Mouse (Mus musculus) forebrain, embryonic 15.5 days (tissue): ENCODE results near the gene Atl2. TPM values are rescaled to one million over a fixed set of nuclear protein-coding genes. Genes with fewer than 3 reads are reported as not detected.

ENCODE experiments used
- ATAC-seq: fragments of 200-750 bp; cut with Nextera tagmentation; replicated peaks from 2 replicates; pipeline ENCODE4 v1.8.0; 2017; ENCODE audit warnings: mild to moderate bottlenecking, moderate TSS enrichment, moderate library complexity
- H3K27ac ChIP-seq: fragments of 300-500 bp; sonication (generic); replicated peaks from 2 replicates; pipeline ENCODE4 v1.5.1; 2015; ENCODE audit warnings: mild to moderate bottlenecking, inconsistent platforms
- H3K27me3 ChIP-seq: fragments of 300-500 bp; sonication (generic); 2 replicates; pipeline ENCODE4 v1.6.1; 2015; ENCODE audit warnings: inconsistent platforms
- H3K36me3 ChIP-seq: fragments of 300-500 bp; sonication (generic); 2 replicates; pipeline ENCODE4 v1.6.1; 2015; ENCODE audit warnings: mild to moderate bottlenecking, inconsistent platforms
- H3K4me1 ChIP-seq: fragments of 300-500 bp; sonication (generic); 2 replicates; pipeline ENCODE4 v1.6.1; 2015; ENCODE audit warnings: inconsistent platforms
- H3K4me2 ChIP-seq: fragments of 300-500 bp; sonication (generic); replicated peaks from 2 replicates; pipeline ENCODE4 v1.6.1; 2015; ENCODE audit warnings: mild to moderate bottlenecking, inconsistent platforms
- H3K4me3 ChIP-seq: fragments of 300-500 bp; sonication (generic); 2 replicates; pipeline ENCODE4 v1.5.1; 2015; ENCODE audit warnings: mild to moderate bottlenecking, inconsistent platforms
- H3K9ac ChIP-seq: fragments of 300-500 bp; sonication (generic); replicated peaks from 2 replicates; pipeline ENCODE4 v1.6.1; 2015; ENCODE audit warnings: mild to moderate bottlenecking, inconsistent platforms
- H3K9me3 ChIP-seq: fragments of 300-500 bp; sonication (generic); 2 replicates; pipeline ENCODE4 v1.6.1; 2016; ENCODE audit warnings: inconsistent platforms
- WGBS: fragments of 180-500 bp; shearing (Covaris S2); methylation state at CpG from one replicate; pipeline ENCODE4 v1.1.7; 2015; ENCODE audit warnings: mixed read lengths; 5-methylcytosine and 5-hydroxymethylcytosine counted together
- polyA plus RNA-seq: library from polyadenylated mRNA; unstranded; fragments of >200 nt; fragmentation: Nextera tagmentation; extraction: Ambion mirVana; gene quantifications from 2 replicates; pipeline ENCODE4 v1.2.1, GENCODE M21; 2015

Gene Atl2
- polyA plus RNA-seq, 1 experiment from 2014 or later, result 35.4 TPM

DNA sequence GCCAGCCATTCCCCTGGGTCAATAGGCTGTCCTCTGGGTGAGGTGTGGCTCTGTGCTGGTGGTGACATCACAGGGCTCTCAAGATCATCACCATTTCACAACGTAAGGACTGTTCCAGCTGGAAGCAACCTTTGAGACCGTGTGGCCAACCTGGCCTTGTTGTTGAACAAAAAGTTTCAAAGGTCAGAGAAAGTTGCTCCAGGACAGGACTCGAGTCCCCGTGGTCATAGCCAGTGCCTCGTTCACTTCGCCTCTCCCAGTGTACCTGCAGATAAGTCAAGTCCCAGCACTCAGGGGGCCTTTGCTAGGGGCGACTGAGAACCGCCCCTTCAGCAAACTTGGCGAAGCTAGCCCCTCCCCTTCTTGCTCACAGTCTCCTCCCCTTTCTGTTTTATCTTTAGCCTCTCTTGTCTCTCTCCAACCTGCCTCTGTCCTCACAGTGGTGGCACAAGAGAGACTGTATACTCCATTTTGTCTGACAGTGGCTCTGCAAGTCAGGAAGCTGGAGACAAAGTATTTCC lies 22.6 kb upstream of the Atl2 start:
- Histone ChIP-seq H3K4me1 (no peaks in the 10 kb centered on the region), H3K27ac (no peak overlapping the region), H3K36me3 (no peaks in the 10 kb centered on the region), H3K9ac (no peak overlapping the region), H3K27me3 (no peaks in the 10 kb centered on the region), H3K4me2 (no peak overlapping the region), H3K4me3 (no peak overlapping the region), H3K9me3 (no peaks in the 10 kb centered on the region)
- ATAC-seq, result no peak
- WGBS, result 30% methylated on average over 9 of the region's 9 CpGs

DNA sequence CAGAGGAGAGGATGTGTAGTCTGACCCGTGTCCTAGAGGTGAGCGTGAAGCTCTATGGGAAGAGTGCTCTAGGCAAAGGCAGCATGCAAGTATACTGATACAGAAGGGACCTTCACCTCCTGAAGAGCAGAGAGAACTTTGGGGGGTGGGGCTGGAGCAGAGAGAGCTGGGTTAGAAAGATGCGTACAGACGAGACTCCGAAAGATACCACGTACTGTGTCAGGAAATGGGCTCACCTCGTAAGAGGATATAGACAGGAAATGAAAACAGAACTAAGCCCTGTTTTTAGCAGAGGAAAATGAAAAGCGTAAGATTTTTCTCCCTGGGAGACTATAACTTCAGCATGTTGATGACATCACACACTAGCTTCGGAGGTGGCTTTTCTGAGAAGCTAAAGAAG lies 21.1 kb upstream of the Atl2 start:
- Histone ChIP-seq H3K27me3 (no peaks in the 10 kb centered on the region), H3K4me2 (no peak overlapping the region), H3K36me3 (no peaks in the 10 kb centered on the region), H3K4me1 (no peaks in the 10 kb centered on the region), H3K4me3 (no peak overlapping the region), H3K9ac (no peak overlapping the region), H3K27ac (no peak overlapping the region), H3K9me3 (no peaks in the 10 kb centered on the region)
- no peak for ATAC-seq
- WGBS, result 94% methylated on average over 9 of the region's 9 CpGs

DNA sequence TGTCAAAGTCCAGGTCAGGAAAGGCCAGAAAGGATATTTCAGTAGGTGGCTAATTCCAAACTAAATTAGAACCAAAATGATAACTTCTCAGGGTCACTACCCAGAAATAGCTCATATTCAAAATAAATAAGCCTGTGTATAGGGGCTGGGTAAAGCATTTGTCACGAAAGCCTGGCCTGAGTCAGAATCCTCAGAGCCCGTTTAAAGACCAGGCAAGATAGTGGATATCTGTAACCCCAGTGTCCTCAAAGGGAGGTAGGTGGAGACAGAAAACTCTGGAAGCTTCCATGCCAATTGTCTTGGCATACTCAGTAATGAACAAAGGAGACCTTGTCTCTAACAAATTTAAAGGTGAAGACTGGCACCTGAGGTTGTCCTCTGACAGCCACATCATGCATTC lies 16.3 kb upstream of the Atl2 start:
- H3K4me2 ChIP-seq, result no peak overlapping the region
- H3K27me3 ChIP-seq, result no peaks in the 10 kb centered on the region
- no peaks in the 10 kb centered on the region for H3K4me1 ChIP-seq
- H3K9ac ChIP-seq, result no peak overlapping the region
- no peak overlapping the region for H3K27ac ChIP-seq
- H3K4me3 ChIP-seq, result no peak overlapping the region
- no peak for ATAC-seq
- H3K36me3 ChIP-seq, result no peaks in the 10 kb centered on the region
- H3K9me3 ChIP-seq, result no peaks in the 10 kb centered on the region
- WGBS, result 84% methylated on average over 2 of the region's 2 CpGs

DNA sequence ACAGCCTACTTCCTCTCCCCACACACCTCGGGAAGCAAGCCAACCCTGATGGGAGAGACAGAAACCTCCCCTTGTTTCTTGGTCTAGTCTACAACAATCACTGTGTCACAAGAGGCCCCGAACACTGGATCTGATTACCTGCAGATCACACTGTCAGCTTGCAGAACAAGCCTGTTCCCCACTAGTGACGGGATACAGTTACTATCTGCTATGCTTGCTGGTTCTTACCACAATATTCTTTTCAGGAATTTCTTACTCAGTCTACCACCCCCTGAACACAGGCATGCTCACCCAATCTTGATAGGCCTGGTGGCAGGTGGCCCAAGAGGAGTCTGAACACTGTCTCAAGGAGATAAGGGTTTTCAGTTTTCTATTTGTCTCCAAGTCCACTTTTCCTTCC lies 15.8 kb upstream of the Atl2 start:
- Histone ChIP-seq H3K9me3 (no peaks in the 10 kb centered on the region), H3K4me3 (no peak overlapping the region), H3K27me3 (no peaks in the 10 kb centered on the region), H3K36me3 (no peaks in the 10 kb centered on the region), H3K4me2 (no peak overlapping the region), H3K4me1 (no peaks in the 10 kb centered on the region), H3K27ac (no peak overlapping the region), H3K9ac (no peak overlapping the region)
- no peak for ATAC-seq
- 85% methylated on average over 3 of the region's 3 CpGs for WGBS

DNA sequence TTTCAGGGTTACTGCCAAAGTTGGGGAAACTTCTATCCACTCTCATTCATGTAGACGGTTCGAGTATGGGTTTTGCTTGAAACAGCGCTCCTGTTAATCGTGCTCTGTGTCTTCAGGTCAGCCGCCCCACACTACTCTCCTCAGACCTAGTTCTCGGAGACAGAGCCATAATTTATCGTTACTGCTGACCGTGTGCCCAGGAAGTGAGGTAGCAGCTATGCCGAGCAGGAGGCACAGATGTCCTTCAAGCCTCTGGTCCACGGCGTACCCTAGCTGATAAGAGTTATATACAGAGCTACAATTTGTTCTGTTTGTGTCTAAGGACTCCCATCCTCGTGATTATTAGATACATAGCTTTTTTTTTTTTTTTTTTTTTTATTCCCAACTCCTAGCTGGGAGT lies 13.6 kb upstream of the Atl2 start:
- no peaks in the 10 kb centered on the region for H3K9me3 ChIP-seq
- no peak for ATAC-seq
- H3K27me3 ChIP-seq, result no peaks in the 10 kb centered on the region
- no peaks in the 10 kb centered on the region for H3K36me3 ChIP-seq
- no peak overlapping the region for H3K9ac ChIP-seq
- no peak overlapping the region for H3K27ac ChIP-seq
- no peaks in the 10 kb centered on the region for H3K4me1 ChIP-seq
- WGBS, result 91% methylated on average over 12 of the region's 12 CpGs
- no peak overlapping the region for H3K4me2 ChIP-seq
- H3K4me3 ChIP-seq, result no peak overlapping the region

DNA sequence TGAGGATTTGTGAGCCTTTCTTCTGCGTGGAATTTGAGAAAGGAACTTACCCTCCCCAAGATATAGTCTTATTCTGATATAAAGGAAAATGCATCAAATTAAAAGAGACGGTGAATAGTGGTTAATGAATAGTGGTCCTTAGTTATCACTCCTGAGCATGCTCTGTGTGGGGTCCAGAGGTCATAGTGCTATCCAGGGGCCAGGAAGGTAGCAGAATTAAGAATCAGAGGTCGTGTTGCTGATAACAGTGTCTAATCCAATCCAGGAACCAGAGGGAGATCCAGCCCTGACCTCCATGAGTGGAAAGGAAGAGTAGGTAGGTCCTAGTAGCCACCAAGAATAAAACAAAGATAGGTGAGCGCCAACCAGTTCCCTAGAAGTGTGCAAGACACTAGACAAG lies 11.8 kb upstream of the Atl2 start:
- Histone ChIP-seq H3K4me1 (no peaks in the 10 kb centered on the region), H3K27me3 (no peaks in the 10 kb centered on the region)

DNA sequence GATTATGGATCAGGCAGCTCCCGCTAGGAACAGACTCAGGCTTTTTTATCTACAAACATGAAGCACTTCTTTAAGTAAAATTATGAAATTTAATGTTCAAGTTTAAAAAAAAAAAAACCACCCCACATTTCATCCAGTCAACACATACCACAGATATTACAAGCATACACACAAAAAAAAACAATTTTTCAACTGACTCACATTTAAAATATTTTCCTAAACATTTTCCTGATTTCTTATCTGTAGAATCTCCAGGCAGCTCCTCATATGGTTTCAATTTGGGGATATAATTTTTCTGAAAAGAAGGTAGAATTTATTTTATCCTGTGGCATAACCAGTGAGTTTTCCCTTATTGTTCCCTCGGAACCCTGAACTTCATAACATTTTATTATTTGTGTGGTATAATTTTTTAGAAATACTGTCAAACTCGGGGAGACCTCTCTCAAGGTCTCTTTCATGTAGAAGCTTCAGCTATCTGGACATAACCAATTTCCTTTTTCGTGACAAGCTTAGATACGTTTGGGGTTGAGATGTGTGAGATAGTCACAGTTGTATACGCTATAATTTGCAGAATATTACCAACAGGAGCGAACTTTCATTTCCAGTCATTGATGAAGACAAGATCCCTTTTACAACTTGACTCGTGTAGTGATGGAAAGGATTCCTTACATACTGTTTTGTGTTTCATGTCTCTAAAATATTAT lies 11.0 kb upstream of the Atl2 start:
- no peaks in the 10 kb centered on the region for H3K27me3 ChIP-seq
- WGBS, result 90% methylated on average over 8 of the region's 8 CpGs

More for the DNA sequence above, 11.8 kb upstream of the Atl2 start:
- no peak for ATAC-seq
- no peak overlapping the region for H3K27ac ChIP-seq
- no peaks in the 10 kb centered on the region for H3K9me3 ChIP-seq
- H3K9ac ChIP-seq, result no peak overlapping the region
- no peaks in the 10 kb centered on the region for H3K36me3 ChIP-seq
- WGBS, result 71% methylated on average over 4 of the region's 4 CpGs
- no peak overlapping the region for H3K4me2 ChIP-seq
- H3K4me3 ChIP-seq, result no peak overlapping the region

DNA sequence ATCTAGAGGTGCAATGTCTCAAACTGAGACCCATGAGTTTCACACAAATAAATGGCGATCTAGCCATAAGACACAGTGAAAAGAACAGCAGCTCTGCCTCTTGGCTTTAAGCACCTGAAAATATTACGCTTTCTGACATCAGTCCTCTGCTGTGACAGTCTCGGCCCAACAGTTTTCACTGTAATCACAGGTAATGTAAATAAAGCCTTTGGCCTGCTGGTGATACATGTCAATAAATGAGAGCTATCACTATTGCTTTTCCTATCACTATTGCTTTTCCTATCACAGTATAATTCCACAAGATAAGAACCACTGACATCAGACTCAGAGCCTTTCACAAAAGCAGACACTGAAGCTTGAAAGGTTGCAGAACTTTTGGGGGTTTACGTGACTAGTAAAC lies 8.7 kb upstream of the Atl2 start:
- Histone ChIP-seq H3K9ac (no peak overlapping the region), H3K4me3 (no peak overlapping the region), H3K4me1 (no peaks in the 10 kb centered on the region), H3K9me3 (no peaks in the 10 kb centered on the region), H3K27me3 (no peaks in the 10 kb centered on the region), H3K36me3 (no peaks in the 10 kb centered on the region), H3K4me2 (no peak overlapping the region), H3K27ac (no peak overlapping the region)
- 94% methylated on average over 4 of the region's 4 CpGs for WGBS
- no peak for ATAC-seq

More for the DNA sequence above, 11.0 kb upstream of the Atl2 start:
- no peak overlapping the region for H3K9ac ChIP-seq
- H3K4me1 ChIP-seq, result no peaks in the 10 kb centered on the region
- H3K4me2 ChIP-seq, result no peak overlapping the region
- no peaks in the 10 kb centered on the region for H3K36me3 ChIP-seq
- ATAC-seq, result no peak
- no peak overlapping the region for H3K4me3 ChIP-seq
- H3K27ac ChIP-seq, result no peak overlapping the region
- H3K9me3 ChIP-seq, result no peaks in the 10 kb centered on the region

DNA sequence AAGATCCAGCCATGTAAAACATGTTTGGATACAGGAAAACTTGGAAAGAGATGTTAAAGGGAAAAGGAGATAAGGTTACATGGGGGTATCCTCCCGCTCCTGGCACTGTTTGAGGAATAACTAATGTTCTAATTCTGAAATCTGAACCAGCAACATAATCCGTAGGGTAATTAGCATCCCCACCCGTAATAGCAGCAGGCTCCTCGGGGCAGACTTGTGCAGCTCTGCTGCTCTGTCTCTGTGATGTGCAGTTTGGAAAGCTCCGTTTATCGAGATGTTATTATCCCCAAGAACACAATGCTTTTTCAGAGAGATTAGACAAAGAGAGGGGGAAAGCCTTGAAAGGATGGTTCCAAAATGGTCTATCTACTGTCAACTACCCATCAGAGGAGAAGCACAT lies 5.3 kb upstream of the Atl2 start:
- Histone ChIP-seq H3K4me3 (no peak overlapping the region), H3K27me3 (peaks cover 6% of the 10 kb centered on the region; the same call in 1 of the 2 replicates), H3K36me3 (no peaks in the 10 kb centered on the region), H3K27ac (no peak overlapping the region), H3K9ac (no peak overlapping the region), H3K4me2 (no peak overlapping the region), H3K9me3 (no peaks in the 10 kb centered on the region), H3K4me1 (peaks cover 2% of the 10 kb centered on the region; the same call in 1 of the 2 replicates)
- no peak for ATAC-seq
- 40% methylated on average over 6 of the region's 6 CpGs for WGBS

DNA sequence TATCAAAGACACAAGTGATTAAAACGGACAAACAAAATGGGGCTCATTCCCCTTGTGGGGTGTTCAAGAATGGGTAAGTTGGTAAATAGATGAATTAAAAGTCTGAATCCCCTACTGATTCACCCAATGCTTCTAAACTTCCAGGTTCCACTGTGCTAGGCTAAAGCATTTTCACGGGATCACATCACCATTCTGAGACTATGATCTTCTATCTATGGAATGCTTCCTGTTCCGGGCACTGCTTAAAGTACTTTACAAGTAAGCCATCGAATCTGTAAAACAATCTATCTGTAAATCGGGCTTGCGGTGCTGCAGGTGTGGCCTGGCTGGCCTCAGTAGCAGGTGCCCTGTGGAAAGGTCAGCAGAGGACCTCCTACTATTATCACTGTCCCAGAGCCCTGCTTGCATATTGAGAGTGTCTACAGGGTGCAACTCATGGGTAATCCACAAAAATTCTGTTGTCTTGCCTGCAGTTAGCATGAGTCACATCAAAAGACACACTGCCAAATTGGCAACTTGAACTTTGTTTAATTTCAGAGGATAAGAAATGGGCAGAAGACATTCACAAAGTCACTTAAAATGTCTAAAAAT lies 2.3 kb upstream of the Atl2 start:
- Histone ChIP-seq H3K4me1 (peaks cover 17% of the 10 kb centered on the region), H3K27ac (no peak overlapping the region), H3K36me3 (no peaks in the 10 kb centered on the region), H3K4me2 (no peak overlapping the region), H3K9ac (no peak overlapping the region), H3K9me3 (no peaks in the 10 kb centered on the region), H3K27me3 (peaks cover 6% of the 10 kb centered on the region; the same call in 1 of the 2 replicates), H3K4me3 (no peak overlapping the region)
- 87% methylated on average over 6 of the region's 6 CpGs for WGBS
- ATAC-seq, result no peak

DNA sequence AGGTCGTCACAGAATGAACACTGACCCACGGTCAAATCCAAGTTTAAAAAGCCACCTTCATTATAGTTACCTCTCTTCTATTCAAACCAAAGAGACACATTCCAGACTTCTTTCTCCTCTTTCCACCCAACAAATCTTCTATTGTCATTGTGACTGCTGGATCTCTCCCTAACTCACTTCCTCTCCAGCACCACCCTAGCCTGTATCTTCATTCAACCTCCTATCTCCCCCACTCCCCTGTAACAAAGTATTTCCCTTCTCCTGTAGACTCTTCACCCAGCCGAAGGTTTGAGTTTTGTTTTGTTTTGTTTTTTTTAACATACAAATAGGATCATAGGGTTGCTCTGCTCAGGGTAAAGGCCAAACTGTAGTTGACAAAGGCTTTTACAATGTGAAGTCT lies 1.7 kb upstream of the Atl2 start:
- H3K9me3 ChIP-seq, result no peaks in the 10 kb centered on the region
- 78% methylated on average over 3 of the region's 3 CpGs for WGBS
- H3K27ac ChIP-seq, result no peak overlapping the region
- peaks cover 6% of the 10 kb centered on the region; the same call in 1 of the 2 replicates for H3K27me3 ChIP-seq
- no peak for ATAC-seq
- no peak overlapping the region for H3K4me2 ChIP-seq
- no peaks in the 10 kb centered on the region for H3K36me3 ChIP-seq
- no peak overlapping the region for H3K4me3 ChIP-seq
- H3K4me1 ChIP-seq, result peaks cover 22% of the 10 kb centered on the region
- no peak overlapping the region for H3K9ac ChIP-seq

DNA sequence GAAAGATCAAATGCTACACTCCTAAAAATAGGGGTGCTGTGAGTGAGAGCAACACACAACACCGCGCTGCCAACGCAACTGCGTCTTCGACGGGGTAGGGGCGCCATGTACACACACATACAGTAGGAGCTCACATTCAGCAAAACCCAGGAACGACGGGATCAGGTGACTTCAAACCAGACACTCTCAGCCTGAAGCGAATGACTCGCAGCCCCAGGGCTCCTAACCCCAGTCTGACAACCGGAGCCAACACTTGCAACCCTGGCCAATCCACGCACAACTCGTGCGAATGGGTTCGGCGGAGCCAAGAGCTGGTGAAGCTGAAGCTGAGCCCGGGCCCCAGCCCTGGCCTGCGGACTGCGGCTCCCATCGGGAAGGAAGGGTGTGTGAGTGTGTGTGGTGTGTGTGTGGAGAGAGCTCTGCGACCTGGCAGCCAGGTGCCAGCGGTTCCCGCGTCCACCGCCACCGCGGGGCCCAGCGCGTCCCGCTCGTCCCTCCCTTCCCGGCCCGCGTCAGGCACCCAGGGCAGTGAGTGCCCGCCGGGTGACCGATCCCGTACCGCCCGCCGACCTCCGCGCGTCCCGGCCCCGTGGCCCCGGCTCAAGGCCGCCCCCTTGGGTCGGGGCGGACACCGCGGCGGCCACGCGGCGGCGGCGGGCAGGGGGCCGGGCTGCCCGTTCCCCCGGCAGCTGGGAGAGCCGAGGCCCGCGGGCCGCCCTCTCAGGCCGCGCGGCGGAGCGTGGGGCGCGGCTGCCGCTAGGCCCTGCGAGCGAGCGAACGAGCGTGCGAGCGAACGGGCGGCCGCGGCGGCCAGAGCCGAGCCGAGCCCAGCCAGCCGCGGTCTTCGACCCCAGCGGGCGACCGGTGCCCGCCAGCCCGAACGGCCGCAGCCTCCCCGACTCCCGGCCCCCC lies 696 bp downstream of the Atl2 start:
- H3K9me3 ChIP-seq, result no peaks in the 10 kb centered on the region
- no peaks in the 10 kb centered on the region for H3K36me3 ChIP-seq
- peaks cover 22% of the 10 kb centered on the region for H3K4me1 ChIP-seq
- ATAC-seq, result peak; percentile 75
- peaks cover 6% of the 10 kb centered on the region; the same call in 1 of the 2 replicates for H3K27me3 ChIP-seq
- under 1% methylated on average over 81 of the region's 100 CpGs for WGBS
- H3K4me3 ChIP-seq, result peak overlapping the region; percentile 89
- H3K27ac ChIP-seq, result peak overlapping the region; percentile 93
- H3K9ac ChIP-seq, result peak overlapping the region; percentile 89
- H3K4me2 ChIP-seq, result peak overlapping the region; percentile 78
